Mouse (Mus musculus) macrophage (primary cell): ENCODE data around the gene Tmem98. TPM values are rescaled to one million over a fixed set of nuclear protein-coding genes. Genes with fewer than 3 reads are reported as not detected.

Experiments used
- H3K27ac ChIP-seq: fragments of 350-480 bp; formaldehyde crosslinking; 2 replicates; pipeline ENCODE4 v1.9.0; 2021
- H3K36me3 ChIP-seq: fragments of 350-480 bp; formaldehyde crosslinking; 2 replicates; pipeline ENCODE4 v1.9.0; 2021; ENCODE audit errors: inconsistent target
- H3K4me3 ChIP-seq: fragments of 350-480 bp; formaldehyde crosslinking; 2 replicates; pipeline ENCODE4 v1.9.0; 2021; ENCODE audit errors: inconsistent target
- H3K79me2 ChIP-seq: fragments of 350-480 bp; formaldehyde crosslinking; 2 replicates; pipeline ENCODE4 v1.9.0; 2021; ENCODE audit errors: inconsistent target
- WGBS: methylation state at CpG from one replicate; pipeline ENCODE4 v1.1.7; 2026; ENCODE audit warnings: inconsistent platforms; ENCODE audit not compliant: missing documents; 5-methylcytosine and 5-hydroxymethylcytosine counted together
- polyA plus RNA-seq: library from polyadenylated mRNA; stranded (reverse); fragments of 250-400 nt; gene quantifications from 3 replicates; pipeline ENCODE4 v1.2.4, GENCODE M21; 2018; ENCODE audit warnings: inconsistent platforms
- total RNA-seq, 78 experiments: library from RNA; depleted of rRNA; stranded (reverse); fragments of 250-400 nt; gene quantifications; 1 replicate in 9 of 78; 2 replicates in 24 of 78; 3 replicates in 43 of 78; 4 replicates in 2 of 78; pipeline ENCODE4 v1.2.4; 2018; ENCODE audit warnings: inconsistent platforms in 56 of 78

Tmem98 gene
- total RNA-seq (2018; cell fraction: chromatin; rRNA removed), result 1 to 10 TPM in 1 of 26 experiments, not detected in 25; 5.2 TPM
- total RNA-seq (2018; cell fraction: cytosol; rRNA removed), result under 1 TPM in 2 of 26 experiments, not detected in 24; 0.06 to 0.12 TPM
- under 1 TPM in 1 of 26 experiments, not detected in 25; 0.72 TPM for total RNA-seq (2018; cell fraction: nucleus; rRNA removed)
- not detected in 3 replicates for polyA plus RNA-seq

- 4% methylated on average over 38 of the region's 54 CpGs for WGBS
- Histone ChIP-seq H3K36me3 (no peaks in the 10 kb centered on the region), H3K4me3 (no peak within 1 kb of the TSS), H3K79me2 (no peaks in the 10 kb centered on the region), H3K27ac (no peak within 1 kb of the TSS)
Observed at GRCm38 (mm10) chr11:80809993-80810821, at the start of gene Tmem98. Gene Tmem98, plus strand, starts transcription at chr11:80810175.

GRCm38 (mm10) chr11:80761285-80761974, 48.5 kb upstream of the Tmem98 start:
- WGBS, result 66% methylated on average over 3 of the region's 3 CpGs
- no peak overlapping the region for H3K4me3 ChIP-seq
- no peaks in the 10 kb centered on the region for H3K36me3 ChIP-seq
- H3K27ac ChIP-seq, result no peak overlapping the region
- H3K79me2 ChIP-seq, result no peaks in the 10 kb centered on the region

- no peaks in the 10 kb centered on the region for H3K36me3 ChIP-seq
- H3K79me2 ChIP-seq, result no peaks in the 10 kb centered on the region
- H3K27ac ChIP-seq, result no peak overlapping the region
- 56% methylated on average over 4 of the region's 4 CpGs for WGBS
- H3K4me3 ChIP-seq, result no peak overlapping the region
Observed at GRCm38 (mm10) chr11:80762066-80762465, 47.9 kb upstream of the Tmem98 start.

GRCm38 (mm10) chr11:80766068-80766467, 43.9 kb upstream of the Tmem98 start:
- Histone ChIP-seq H3K79me2 (no peaks in the 10 kb centered on the region), H3K4me3 (no peak overlapping the region), H3K36me3 (no peaks in the 10 kb centered on the region), H3K27ac (no peak overlapping the region)
- WGBS, result 95% methylated on average over 4 of the region's 4 CpGs

- Histone ChIP-seq H3K27ac (no peak overlapping the region), H3K79me2 (no peaks in the 10 kb centered on the region), H3K36me3 (no peaks in the 10 kb centered on the region), H3K4me3 (no peak overlapping the region)
- WGBS, result 97% methylated on average over 5 of the region's 6 CpGs
Observed at GRCm38 (mm10) chr11:80766472-80767319, 43.3 kb upstream of the Tmem98 start.

GRCm38 (mm10) chr11:80767320-80767617, 42.7 kb upstream of the Tmem98 start:
- Histone ChIP-seq H3K27ac (no peak overlapping the region), H3K4me3 (no peak overlapping the region)
- 72% methylated on average over 3 of the region's 3 CpGs for WGBS

GRCm38 (mm10) chr11:80771186-80771585, 38.8 kb upstream of the Tmem98 start:
- Histone ChIP-seq H3K79me2 (no peaks in the 10 kb centered on the region), H3K4me3 (no peak overlapping the region), H3K27ac (no peak overlapping the region), H3K36me3 (no peaks in the 10 kb centered on the region)
- WGBS, result 96% methylated on average over 3 of the region's 3 CpGs

More at GRCm38 (mm10) chr11:80767320-80767617, 42.7 kb upstream of the Tmem98 start:
- H3K36me3 ChIP-seq, result no peaks in the 10 kb centered on the region
- H3K79me2 ChIP-seq, result no peaks in the 10 kb centered on the region

GRCm38 (mm10) chr11:80771596-80772250, 38.3 kb upstream of the Tmem98 start:
- Histone ChIP-seq H3K4me3 (no peak overlapping the region), H3K36me3 (no peaks in the 10 kb centered on the region), H3K79me2 (no peaks in the 10 kb centered on the region), H3K27ac (no peak overlapping the region)
- 80% methylated on average over 5 of the region's 5 CpGs for WGBS

- 95% methylated on average over 6 of the region's 6 CpGs for WGBS
- no peaks in the 10 kb centered on the region for H3K79me2 ChIP-seq
- no peaks in the 10 kb centered on the region for H3K36me3 ChIP-seq
- H3K27ac ChIP-seq, result no peak overlapping the region
- no peak overlapping the region for H3K4me3 ChIP-seq
Observed at GRCm38 (mm10) chr11:80772595-80773210, 37.3 kb upstream of the Tmem98 start.

- Histone ChIP-seq H3K36me3 (no peaks in the 10 kb centered on the region), H3K27ac (no peak overlapping the region), H3K79me2 (no peaks in the 10 kb centered on the region), H3K4me3 (no peak overlapping the region)
- 95% methylated on average over 3 of the region's 3 CpGs for WGBS
Observed at GRCm38 (mm10) chr11:80775535-80775934, 34.4 kb upstream of the Tmem98 start.

- 84% methylated on average over 2 of the region's 2 CpGs for WGBS
Observed at GRCm38 (mm10) chr11:80777708-80778107, 32.3 kb upstream of the Tmem98 start.

GRCm38 (mm10) chr11:80778157-80778556, 31.8 kb upstream of the Tmem98 start:
- H3K4me3 ChIP-seq, result no peak overlapping the region
- 87% methylated on average over 6 of the region's 6 CpGs for WGBS

More at GRCm38 (mm10) chr11:80777708-80778107, 32.3 kb upstream of the Tmem98 start:
- Histone ChIP-seq H3K79me2 (no peaks in the 10 kb centered on the region), H3K27ac (no peak overlapping the region), H3K36me3 (no peaks in the 10 kb centered on the region), H3K4me3 (no peak overlapping the region)

GRCm38 (mm10) chr11:80778916-80779526, 31.0 kb upstream of the Tmem98 start:
- Histone ChIP-seq H3K27ac (no peak overlapping the region), H3K4me3 (no peak overlapping the region)
- WGBS, result 12% methylated on average over 16 of the region's 18 CpGs

More at GRCm38 (mm10) chr11:80778157-80778556, 31.8 kb upstream of the Tmem98 start:
- no peaks in the 10 kb centered on the region for H3K36me3 ChIP-seq
- H3K27ac ChIP-seq, result no peak overlapping the region
- no peaks in the 10 kb centered on the region for H3K79me2 ChIP-seq

More at GRCm38 (mm10) chr11:80778916-80779526, 31.0 kb upstream of the Tmem98 start:
- Histone ChIP-seq H3K79me2 (no peaks in the 10 kb centered on the region), H3K36me3 (no peaks in the 10 kb centered on the region)
